Mouse (Mus musculus) liver, adult (tissue): ENCODE results near the gene 4930519P11Rik.

ENCODE experiments used
- GATA4 ChIP-seq: IDR thresholded peaks from 2 replicates; pipeline ENCODE4 v1.6.1; 2014; ENCODE audit warnings: mild to moderate bottlenecking, low read length; ENCODE audit not compliant: insufficient replicate concordance

4930519P11Rik gene

DNA sequence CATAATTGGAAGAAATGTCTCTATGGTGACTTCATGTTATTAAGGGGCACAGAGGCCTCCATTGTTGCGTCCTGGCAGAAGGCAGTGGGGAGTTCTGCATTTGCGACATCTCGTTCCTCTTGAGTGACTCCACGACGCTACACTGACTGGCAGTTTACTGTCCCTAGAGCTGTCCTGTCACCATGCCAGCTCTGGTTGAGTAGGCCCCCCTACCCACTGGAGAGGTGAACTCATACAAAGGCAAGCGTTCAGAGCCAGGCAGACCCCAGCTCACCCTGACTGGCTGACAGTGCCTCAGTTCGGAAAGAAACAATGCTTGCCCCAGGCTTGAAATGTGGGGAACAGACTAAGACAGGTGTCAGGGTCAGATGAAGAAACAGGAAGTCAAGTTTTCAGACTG is 39.0 kb downstream of the 4930519P11Rik start:
- TF ChIP-seq GATA4 = no peak

DNA sequence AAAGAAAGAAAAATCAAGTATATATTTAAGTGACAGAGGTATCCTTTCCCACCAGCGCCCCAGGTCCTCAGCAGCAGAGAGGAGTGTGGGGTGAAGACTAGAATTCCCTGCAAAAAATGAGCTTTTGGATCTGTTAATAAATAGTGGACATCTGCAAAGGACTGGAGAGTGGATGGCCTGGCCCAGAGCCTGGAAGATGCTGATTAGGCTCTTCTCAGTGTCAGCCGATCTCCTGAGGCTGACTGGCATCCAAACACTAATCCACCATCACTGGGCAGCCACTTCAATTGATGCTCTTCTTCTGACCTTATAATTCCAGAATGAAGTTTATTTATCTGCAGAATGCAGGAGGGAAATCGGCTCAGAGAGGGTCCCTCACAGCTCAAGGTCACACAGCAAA is 40.2 kb downstream of the 4930519P11Rik start:
- no peak for TF ChIP-seq GATA4

DNA sequence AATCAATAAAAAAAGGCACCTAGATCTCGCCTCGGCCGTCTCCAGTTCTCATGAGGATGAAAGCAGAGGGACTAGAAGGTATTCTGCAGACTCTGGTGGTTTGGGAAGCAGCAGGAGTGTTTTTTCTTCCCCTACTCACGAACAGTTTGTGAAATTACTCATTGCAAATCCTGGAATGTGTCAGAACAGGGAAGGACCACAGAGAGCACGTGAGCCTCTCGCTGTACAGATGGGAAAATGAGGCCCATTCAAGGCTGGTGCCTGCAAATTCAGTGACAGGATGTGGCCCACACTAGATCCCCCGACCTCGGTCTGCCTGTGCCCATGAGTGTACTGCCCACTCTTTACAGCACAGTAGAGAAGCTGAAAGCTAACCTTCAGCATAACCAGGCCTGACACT is 41.3 kb downstream of the 4930519P11Rik start:
- no peak for TF ChIP-seq GATA4

DNA sequence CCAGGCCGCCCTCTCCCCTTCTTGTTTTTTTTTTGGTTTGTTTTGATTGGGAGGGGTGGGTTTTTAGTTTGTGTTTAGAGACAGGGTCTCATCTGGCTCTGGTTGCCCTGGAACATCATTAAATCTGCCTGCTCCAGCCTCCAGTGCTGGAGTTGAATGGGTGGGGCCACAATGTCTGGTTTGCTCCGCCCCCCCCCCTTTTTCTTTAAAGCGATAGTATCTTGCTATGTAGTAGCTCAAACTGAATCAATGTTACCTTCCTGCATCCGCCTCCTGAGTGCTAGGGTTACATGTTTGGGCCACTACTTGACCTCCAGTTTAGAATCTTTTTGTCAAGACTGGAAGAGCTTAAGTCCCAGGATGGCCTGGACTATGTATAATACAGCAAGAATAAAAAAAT is 42.0 kb downstream of the 4930519P11Rik start:
- TF ChIP-seq GATA4 = no peak

DNA sequence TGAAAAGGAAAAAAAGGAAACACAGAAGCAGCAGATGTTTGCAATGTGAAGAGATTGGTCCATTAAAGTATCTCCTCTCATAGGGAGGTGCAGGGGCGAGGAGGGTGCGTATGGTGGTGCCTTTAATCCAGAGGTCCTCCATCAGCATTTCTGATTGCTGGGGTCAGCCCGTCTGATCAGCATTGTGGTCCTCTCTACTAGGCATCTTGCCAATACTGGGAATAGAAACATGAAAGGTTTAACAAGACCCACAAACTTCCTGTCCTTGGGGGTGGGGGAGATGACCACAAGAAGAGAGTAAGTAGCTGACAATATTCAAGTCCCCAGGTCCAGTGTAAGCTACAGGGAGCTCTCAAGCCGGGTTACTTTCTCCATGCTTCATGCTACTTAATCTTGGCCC is 42.6 kb downstream of the 4930519P11Rik start:
- TF ChIP-seq GATA4 = no peak

DNA sequence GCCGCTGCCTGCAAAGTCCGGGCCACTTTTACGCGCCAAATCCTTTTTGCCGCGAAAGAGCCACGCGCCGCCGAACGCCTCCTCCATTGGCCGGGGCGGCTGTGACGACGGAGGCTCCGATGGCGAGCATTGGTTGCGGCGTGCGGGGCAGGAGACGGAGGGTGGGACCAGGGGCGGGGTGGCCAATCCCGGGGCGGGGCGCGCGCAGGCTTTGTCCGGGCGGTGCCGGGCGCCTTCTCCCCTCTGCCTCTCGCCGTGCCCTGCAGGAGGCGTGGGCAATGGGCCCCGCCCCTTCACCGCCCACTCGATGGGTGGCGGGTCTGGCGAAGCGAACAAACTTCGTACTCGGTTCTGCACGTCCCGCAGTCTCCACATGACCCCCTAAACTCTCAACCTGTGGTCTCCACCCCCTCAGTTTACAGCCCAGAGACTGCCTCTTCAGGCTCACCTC is 43.4 kb downstream of the 4930519P11Rik start, which contains the start of gene E2f1:
Gene E2f1, minus strand, starts transcription at position 57 of the 451 bp plus-strand sequence.
- no peak for TF ChIP-seq GATA4

DNA sequence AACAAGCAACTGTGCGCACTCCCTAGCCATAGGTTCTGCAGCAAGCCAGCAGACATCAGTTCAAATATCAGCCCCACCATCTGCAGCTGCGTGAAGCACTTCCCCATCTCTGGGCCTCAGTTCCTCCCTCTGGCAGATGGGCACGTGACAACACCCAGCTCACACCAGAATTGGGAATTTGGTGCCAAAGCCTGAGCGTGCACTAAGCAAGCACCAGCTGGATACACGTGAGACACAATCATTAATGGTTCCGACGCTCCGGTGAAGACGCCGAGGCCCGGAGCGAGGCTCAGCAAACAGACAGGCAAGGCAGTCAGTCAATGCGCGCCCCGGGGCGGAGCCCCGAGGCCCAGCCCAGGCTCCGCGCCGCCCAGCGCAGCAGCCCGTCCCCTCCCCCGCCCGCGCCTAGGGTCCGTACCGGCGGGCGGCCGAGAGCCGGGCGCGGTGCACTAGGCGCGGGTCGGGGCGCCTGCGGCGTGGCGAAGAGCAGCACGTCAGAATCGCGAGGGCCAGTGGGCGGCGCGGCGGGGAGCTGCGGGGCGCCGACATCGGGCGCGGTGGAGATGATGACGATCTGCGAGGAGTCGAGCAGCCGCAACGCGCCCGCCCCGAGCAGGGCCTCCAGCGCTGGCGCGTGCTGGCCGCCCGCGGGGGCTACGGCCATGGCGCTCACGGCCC is 44.0 kb downstream of the 4930519P11Rik start:
- TF ChIP-seq GATA4 = no peak

DNA sequence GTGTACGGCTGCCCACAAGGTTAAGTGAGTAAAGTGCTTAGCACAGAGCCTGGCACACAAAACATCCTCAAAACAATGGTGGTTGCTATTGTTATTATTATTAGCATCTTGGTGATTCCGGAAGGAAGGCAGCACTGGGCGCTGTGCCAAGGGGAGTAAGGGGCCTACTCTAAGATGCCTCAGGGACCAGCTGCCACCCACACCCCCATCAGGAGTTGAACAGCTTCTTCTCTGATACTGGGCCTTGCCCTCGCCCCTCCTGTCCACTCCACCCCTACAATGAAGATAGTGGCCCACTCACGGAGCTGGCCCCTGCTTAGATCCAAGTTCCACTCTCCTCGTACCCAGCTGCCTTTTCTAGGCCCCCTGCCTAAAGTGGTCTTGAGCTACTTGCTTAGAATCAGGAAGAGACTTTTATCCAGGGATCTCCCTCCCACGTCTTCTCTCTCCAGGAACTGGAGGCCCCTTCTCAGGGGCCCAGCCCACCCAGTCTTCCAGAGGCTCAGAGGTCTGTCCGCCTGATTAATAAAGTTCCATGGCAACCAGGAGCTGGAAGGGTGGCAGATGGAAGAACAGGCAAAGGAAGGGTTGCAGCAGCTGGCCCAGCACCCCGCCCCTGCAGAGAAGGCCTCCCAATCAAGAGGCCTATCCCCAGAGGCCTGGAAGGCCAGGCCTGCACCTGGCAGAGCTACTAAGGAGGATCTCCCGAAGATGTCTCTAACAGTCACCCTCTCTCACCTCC is 44.7 kb downstream of the 4930519P11Rik start:
- TF ChIP-seq GATA4 = no peak

DNA sequence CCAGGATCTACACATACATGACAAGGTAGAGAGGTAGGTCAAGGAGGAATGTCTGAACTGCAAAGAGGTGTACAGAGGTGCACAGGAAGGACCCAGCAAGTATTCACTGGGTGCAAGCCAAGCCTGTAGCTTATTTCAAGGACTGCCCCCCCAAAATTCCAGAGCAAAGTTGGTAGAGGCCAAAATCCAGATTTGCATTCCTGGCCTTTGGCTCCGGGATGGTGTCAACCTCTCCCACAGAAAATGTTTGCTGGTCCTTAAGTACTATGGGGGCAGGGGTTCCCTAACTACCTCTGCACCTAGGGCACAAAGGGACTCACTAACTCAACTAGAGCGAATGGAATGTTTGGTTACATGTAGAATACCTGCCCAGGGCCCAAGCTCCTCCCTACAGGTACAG is 45.5 kb downstream of the 4930519P11Rik start:
- TF ChIP-seq GATA4 = no peak

DNA sequence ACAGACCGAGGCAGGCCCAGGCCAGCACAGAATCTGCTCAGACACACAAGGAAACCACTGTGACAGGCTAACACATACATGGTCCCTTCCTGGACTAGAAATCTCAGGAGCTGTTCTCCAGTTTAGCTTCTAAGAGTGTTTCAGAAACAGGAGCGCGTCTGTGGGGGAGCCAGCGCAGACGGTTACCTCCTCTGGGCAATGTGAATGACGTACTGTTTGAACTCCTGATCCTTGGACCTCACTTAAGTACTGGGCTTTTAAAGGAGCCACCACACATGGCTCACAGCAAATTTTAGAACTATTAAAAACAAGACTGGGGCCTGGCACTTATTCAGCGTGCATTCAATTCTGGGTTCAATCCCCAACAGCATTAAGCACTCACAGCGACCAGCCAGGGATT is 46.6 kb downstream of the 4930519P11Rik start:
- no peak for TF ChIP-seq GATA4

DNA sequence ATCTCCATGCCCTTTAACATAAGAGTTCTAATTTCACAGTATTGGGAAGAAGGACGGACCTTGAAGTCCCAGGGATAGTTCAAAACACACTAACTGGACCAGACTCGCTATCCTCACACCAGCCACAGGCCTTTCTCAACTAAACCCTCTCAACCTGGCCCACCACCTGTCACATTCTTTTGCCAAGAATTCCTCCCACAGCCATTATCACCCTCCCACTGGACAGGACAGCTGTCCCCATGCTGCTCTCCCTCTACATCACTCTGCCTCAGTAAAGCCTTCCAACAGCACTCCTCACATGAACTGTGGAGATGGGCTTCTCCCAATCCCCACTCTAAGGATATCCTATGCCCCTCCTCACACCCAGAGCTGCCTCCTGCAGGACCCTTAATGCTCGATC is 47.7 kb downstream of the 4930519P11Rik start:
- no peak for TF ChIP-seq GATA4

DNA sequence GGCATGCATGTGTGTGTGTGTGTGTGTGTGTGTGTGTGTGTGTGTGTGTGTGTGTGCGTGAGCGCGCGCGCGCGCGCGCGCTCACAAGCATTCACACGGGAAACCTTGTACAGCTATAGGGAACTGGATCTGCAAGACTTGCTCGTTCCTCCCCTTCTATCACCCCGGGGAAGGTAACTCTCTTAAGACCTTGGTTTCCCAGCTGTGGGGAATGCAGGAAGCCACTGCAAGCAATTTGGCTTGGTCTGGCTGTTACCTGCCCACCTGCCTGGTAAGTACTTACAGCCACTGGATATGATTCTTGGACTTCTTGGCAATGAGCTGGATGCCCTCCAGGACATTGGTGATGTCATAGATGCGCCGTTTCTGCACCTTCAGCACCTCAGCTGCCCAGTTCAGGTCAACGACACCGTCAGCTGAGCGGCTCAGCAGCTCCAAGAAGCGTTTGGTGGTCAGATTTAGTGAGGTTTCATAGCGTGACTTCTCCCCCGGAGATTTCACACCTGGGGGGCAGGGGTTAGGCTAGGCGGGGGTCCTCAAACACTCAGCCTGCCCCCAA is 49.5 kb downstream of the 4930519P11Rik start:
- no peak for TF ChIP-seq GATA4
